Mouse (Mus musculus) urinary bladder, postnatal 25 days (tissue): Measurements from ENCODE around the gene Hoxa3.

Source experiments
- DNase-seq: peaks from one replicate; pipeline ENCODE4 v3.0.0; 2022; ENCODE audit warnings: low spot score

The Hoxa3 gene

GRCm38 (mm10) chr6:52167736-52168161, 45.4 kb downstream of the Hoxa3 start:
- DNase-seq, result no peak

- no peak for DNase-seq
Measured at GRCm38 (mm10) chr6:52167176-52167575, 46.0 kb downstream of the Hoxa3 start.

- DNase-seq, result no peak
Measured at GRCm38 (mm10) chr6:52166431-52167077, 46.6 kb downstream of the Hoxa3 start.

- no peak for DNase-seq
Measured at GRCm38 (mm10) chr6:52165441-52166370, 47.4 kb downstream of the Hoxa3 start.

GRCm38 (mm10) chr6:52164626-52165440, 48.3 kb downstream of the Hoxa3 start, which contains the start of gene Hoxa2:
Gene Hoxa2 (minus strand): TSS chr6:52164831.
- no peak for DNase-seq

GRCm38 (mm10) chr6:52164051-52164625, 49.0 kb downstream of the Hoxa3 start:
- no peak for DNase-seq

GRCm38 (mm10) chr6:52163366-52164031, 49.6 kb downstream of the Hoxa3 start:
- no peak for DNase-seq

GRCm38 (mm10) chr6:52162611-52163365, 50.3 kb downstream of the Hoxa3 start:
- DNase-seq, result no peak

GRCm38 (mm10) chr6:52162093-52162380, 51.1 kb downstream of the Hoxa3 start:
- DNase-seq, result no peak

GRCm38 (mm10) chr6:52161336-52162092, 51.6 kb downstream of the Hoxa3 start:
- DNase-seq, result no peak

- DNase-seq, result no peak
Measured at GRCm38 (mm10) chr6:52160511-52161335, 52.4 kb downstream of the Hoxa3 start.

- DNase-seq, result no peak
Measured at GRCm38 (mm10) chr6:52159979-52160378, 53.2 kb downstream of the Hoxa3 start.

GRCm38 (mm10) chr6:52159164-52159761, 53.9 kb downstream of the Hoxa3 start:
- DNase-seq, result no peak

- DNase-seq, result peak; percentile 73
Measured at GRCm38 (mm10) chr6:52158276-52159051, 54.7 kb downstream of the Hoxa3 start, which contains the start of gene Hoxa1. Gene Hoxa1 (minus strand): TSS chr6:52158317.

GRCm38 (mm10) chr6:52157466-52158275, 55.5 kb downstream of the Hoxa3 start:
- no peak for DNase-seq

- DNase-seq, result no peak
Measured at GRCm38 (mm10) chr6:52156551-52157200, 56.5 kb downstream of the Hoxa3 start.
